Mouse (Mus musculus): ENCODE measurements around the gene Rxfp4. TPM values are rescaled to one million over a fixed set of nuclear protein-coding genes. Genes with fewer than 3 reads are reported as not detected.
"Not testable (repeated sequence)": the region's sequence is repeated elsewhere in the genome, so short reads cannot be mapped to it uniquely, and the experiment has no call there.

Gene Rxfp4
- polyA plus RNA-seq, 1 experiment = not detected

DNA sequence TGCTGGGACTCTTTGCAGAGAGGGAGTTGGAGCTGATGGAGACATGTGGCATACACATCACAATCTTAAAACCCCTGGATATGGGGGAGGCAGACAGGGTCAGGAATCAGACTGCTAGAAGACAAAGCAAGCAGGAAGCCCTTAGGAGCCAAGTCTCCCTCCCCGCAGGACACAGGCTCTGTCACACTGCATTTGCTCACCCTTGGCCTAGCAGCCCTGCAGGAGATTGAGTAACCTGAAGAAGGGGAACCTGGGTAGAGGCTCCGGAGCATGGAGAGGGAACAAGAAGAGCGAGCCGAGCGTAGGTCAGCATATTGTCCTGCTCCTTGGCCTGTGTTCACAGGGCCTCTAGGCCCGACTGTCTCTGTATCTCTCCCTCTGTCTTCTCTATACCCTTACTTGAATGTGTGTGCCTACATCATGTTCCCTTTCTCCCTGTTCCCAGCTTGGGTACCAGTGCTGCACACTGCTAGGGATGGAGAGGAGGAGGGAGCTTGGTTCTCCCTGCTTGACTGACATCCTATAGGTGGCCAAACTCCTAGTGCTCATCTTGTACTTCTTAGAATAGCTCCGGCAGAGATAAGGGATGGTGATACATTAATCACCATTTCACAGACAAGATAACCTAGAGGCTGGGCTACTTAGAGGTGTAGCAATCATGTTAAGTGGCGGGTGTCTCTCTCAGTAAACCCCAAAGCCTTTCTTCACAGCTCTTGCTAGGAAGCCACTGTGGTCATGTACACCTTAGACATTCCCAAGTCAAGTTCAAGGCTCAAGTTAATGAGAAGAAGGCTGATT is 34.7 kb downstream of the Rxfp4 start:
- H3K4me1 ChIP-seq (ENCODE audit: control insufficient read depth, insufficient read depth, low read length) = no peaks in the 10 kb centered on the region
- H3K4me3 ChIP-seq (ENCODE audit: insufficient read depth, low read length) = peak overlapping the region; percentile 27
- peak overlapping the region; percentile 38 for H3K27ac ChIP-seq (ENCODE audit: insufficient read depth, low read length)
- TF ChIP-seq CTCF (IDR thresholded peaks at IDR 0.05; ENCODE audit: borderline replicate concordance, insufficient read depth, low read length) (no peak), POLR2A (IDR thresholded peaks at IDR 0.05; ENCODE audit: low read depth, low read length) (no peak; the same call in none of the 2 replicates)

DNA sequence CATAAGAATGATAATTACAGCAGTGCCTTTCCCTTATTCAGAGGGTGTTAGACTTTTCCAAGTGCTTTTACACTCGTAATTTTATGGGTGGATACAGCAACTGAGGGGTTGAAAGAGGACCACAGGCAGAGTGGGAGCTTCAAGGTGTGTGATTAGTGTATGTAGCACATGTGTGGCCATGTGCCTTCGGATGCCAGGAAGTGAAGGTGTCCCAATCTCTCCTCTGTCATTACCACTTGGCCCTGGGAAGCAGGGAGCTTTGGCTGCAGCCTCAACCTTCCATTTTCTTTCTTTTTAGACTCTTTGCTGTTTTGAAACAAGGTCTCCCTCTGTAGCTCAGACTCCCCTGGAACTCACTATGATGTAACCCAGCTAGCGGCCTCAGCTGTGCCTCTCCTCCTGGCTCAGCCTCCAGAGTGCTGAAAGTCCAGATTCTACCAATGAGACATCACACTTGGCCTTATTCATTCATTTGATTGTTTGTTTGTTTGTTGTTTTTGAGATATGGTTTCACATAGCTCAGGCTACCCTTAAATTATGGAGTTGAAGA is 35.9 kb downstream of the Rxfp4 start:
- H3K4me1 ChIP-seq (ENCODE audit: control insufficient read depth, insufficient read depth, low read length) = no peaks in the 10 kb centered on the region
- peak overlapping the region; percentile 63 for H3K4me3 ChIP-seq (ENCODE audit: insufficient read depth, low read length)
- peak overlapping the region; percentile 91 for H3K27ac ChIP-seq (ENCODE audit: insufficient read depth, low read length)
- no peak for TF ChIP-seq CTCF (IDR thresholded peaks at IDR 0.05; ENCODE audit: borderline replicate concordance, insufficient read depth, low read length)
- TF ChIP-seq POLR2A (IDR thresholded peaks at IDR 0.05; ENCODE audit: low read depth, low read length) = no peak

DNA sequence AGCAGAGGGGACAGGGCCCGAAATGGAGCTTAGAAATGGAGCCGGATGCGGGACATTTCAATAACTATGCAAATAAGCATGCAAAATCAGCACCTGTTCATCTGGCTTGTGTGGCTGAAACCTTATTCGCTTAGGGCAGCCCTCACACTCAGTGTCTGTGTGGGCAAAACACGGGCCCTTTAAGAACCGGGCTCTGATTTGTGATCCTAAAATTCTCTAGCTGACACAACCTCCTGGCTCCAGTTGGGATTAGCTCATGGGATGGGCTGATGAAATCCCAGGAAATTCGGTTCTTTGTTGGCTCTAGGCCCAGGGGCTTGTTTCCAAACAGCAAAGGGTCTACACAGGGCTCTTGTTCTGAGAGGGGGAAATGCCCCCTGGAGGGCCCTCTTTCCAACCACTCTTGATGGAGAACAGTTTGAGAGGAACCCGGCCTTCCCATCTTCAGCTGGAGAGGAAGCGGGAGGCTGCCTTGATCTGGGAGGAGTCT is 37.0 kb downstream of the Rxfp4 start:
- Histone ChIP-seq H3K27ac (ENCODE audit: insufficient read depth, low read length) (peak overlapping the region; percentile 91), H3K4me1 (ENCODE audit: control insufficient read depth, insufficient read depth, low read length) (no peaks in the 10 kb centered on the region), H3K4me3 (ENCODE audit: insufficient read depth, low read length) (peak overlapping the region; percentile 63)
- no peak for TF ChIP-seq POLR2A (IDR thresholded peaks at IDR 0.05; ENCODE audit: low read depth, low read length)
- no peak for TF ChIP-seq CTCF (IDR thresholded peaks at IDR 0.05; ENCODE audit: borderline replicate concordance, insufficient read depth, low read length)

DNA sequence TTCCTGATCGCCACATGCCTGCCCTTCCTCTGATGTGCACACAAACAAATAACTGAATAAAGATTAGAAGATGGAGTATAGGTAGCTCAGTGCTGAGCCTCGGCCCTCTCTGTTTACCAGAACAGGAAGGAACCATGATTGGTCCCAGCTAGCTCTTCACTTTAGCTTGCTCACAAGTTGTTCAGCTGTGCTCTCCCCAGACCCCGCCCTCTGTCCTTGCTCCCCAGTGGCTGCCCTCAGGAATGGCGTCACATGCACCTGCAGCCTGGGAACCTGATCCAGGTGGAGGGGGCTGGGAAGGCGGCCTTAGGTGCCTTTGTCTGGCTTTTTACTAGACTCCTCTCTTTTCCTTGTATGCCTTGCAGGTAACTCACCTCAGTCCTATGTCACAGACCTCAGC is 37.8 kb downstream of the Rxfp4 start:
- no peaks in the 10 kb centered on the region for H3K4me1 ChIP-seq (ENCODE audit: control insufficient read depth, insufficient read depth, low read length)
- no peak overlapping the region for H3K4me3 ChIP-seq (ENCODE audit: insufficient read depth, low read length)
- TF ChIP-seq CTCF (IDR thresholded peaks at IDR 0.05; ENCODE audit: borderline replicate concordance, insufficient read depth, low read length) (no peak), POLR2A (IDR thresholded peaks at IDR 0.05; ENCODE audit: low read depth, low read length) (no peak)
- peak overlapping the region; percentile 61; the same call in 1 of the 2 replicates for H3K27ac ChIP-seq (ENCODE audit: insufficient read depth, low read length)

DNA sequence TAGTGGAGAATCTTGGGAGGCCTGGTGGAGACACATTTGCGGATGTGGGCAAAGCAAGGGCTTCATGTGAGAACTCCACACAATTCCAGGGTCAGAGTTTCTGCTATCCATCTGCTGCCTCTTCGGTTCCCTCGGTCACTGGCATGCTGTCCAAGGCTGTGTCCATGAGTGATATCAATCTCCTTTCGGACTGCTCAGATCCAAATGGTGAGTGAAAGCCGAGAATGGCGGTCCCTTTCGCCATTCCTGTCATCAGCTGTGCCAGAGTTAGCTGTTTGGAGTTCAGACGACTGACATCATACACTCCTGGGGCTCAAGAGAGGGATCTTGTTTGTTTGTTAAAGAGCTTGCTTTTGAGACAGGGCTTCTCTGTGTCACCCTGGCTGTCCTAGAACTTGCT is 38.5 kb downstream of the Rxfp4 start:
- Histone ChIP-seq H3K4me1 (ENCODE audit: control insufficient read depth, insufficient read depth, low read length) (peaks cover under 1% of the 10 kb centered on the region), H3K4me3 (ENCODE audit: insufficient read depth, low read length) (no peak overlapping the region), H3K27ac (ENCODE audit: insufficient read depth, low read length) (no peak overlapping the region)
- TF ChIP-seq CTCF (IDR thresholded peaks at IDR 0.05; ENCODE audit: borderline replicate concordance, insufficient read depth, low read length) (no peak), POLR2A (IDR thresholded peaks at IDR 0.05; ENCODE audit: low read depth, low read length) (no peak)

DNA sequence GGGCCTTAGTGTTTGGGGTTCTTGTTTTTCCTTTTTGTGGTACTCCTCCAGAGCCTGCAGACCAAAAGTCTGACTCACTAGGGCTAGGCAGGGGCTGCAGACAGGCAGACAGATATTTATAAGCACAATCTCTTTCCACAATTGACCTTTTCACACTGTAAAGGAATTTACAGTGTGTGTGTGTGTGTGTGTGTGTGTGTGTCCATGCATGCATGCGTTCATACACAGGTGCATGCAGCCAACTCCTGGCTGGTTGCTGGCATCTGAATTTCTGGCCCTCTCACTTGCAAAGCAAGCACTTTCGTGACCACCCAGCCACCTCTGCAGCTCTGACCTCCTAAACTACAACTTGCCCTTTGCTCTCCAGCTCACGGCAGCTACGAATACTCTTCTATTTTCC is 43.9 kb downstream of the Rxfp4 start:
- Histone ChIP-seq H3K4me1 (ENCODE audit: control insufficient read depth, insufficient read depth, low read length) (peaks cover 4% of the 10 kb centered on the region), H3K4me3 (ENCODE audit: insufficient read depth, low read length) (no peak overlapping the region), H3K27ac (ENCODE audit: insufficient read depth, low read length) (peak overlapping the region; percentile 52)
- TF ChIP-seq POLR2A (IDR thresholded peaks at IDR 0.05; ENCODE audit: low read depth, low read length) (no peak), CTCF (IDR thresholded peaks at IDR 0.05; ENCODE audit: borderline replicate concordance, insufficient read depth, low read length) (no peak)

DNA sequence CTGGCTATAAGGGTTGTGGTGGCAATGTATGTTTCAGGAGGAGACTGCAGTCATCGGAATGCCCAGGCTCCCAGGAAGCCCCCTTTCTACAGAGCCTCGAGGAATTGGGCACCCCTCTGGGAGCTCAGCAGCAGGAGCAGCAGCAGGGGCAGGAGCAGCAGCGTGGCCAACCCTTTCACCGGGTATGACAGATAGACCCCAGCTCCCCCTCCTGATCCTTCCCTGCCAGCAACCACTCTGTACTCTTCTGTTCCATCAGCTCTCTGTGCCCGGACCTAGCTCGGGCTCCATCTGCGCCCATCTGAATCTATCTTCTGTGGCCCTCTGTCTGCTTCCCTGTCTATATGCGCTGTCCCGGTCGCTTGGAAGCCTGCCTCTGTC is 45.2 kb downstream of the Rxfp4 start:
- Histone ChIP-seq H3K4me3 (ENCODE audit: insufficient read depth, low read length) (no peak overlapping the region), H3K27ac (ENCODE audit: insufficient read depth, low read length) (no peak overlapping the region), H3K4me1 (ENCODE audit: control insufficient read depth, insufficient read depth, low read length) (peaks cover 4% of the 10 kb centered on the region)
- no peak for TF ChIP-seq CTCF (IDR thresholded peaks at IDR 0.05; ENCODE audit: borderline replicate concordance, insufficient read depth, low read length)
- TF ChIP-seq POLR2A (IDR thresholded peaks at IDR 0.05; ENCODE audit: low read depth, low read length) = no peak

DNA sequence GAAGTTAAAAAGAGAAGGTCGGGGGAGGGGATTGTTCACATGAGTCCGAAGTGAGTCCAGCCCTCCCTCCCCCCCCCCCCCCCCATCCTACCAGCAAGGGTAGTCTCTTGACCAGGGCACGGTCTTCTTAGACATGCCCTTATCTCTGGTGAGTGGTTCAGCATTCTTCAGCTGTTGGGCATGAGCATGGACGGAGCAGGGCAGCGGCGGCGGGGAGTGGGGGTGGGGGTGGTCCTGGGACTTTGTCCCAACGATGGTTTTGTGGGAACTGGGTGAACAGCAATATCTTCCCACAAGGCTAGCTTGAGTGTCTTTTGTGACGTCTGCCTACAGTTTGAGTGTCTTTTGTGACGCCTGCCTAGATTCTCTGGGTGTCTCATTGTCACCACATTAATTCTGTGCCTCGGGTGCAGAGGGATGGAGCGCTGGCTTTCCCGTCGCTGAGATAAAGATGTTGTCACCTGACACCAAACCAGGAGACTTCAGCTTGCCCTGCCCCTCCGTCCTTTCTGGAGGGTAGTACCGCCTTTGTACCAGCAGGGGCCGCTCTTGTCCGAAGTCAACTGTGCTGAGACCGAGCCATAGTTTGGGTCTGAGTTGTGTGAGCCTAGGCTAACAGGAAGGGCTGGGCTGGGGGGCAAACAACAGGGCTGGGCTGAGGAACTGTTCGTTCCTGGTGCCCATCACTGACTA is 45.7 kb downstream of the Rxfp4 start:
- TF ChIP-seq CTCF (IDR thresholded peaks at IDR 0.05; ENCODE audit: borderline replicate concordance, insufficient read depth, low read length) = peak; percentile 88; the same call in 1 of the 2 replicates
- TF ChIP-seq POLR2A (IDR thresholded peaks at IDR 0.05; ENCODE audit: low read depth, low read length) = peak; percentile 29; the same call in 1 of the 2 replicates
- H3K4me1 ChIP-seq (ENCODE audit: control insufficient read depth, insufficient read depth, low read length) = peaks cover 4% of the 10 kb centered on the region
- H3K4me3 ChIP-seq (ENCODE audit: insufficient read depth, low read length) = peak overlapping the region; percentile 7; the same call in 1 of the 2 replicates
- H3K27ac ChIP-seq (ENCODE audit: insufficient read depth, low read length) = no peak overlapping the region

DNA sequence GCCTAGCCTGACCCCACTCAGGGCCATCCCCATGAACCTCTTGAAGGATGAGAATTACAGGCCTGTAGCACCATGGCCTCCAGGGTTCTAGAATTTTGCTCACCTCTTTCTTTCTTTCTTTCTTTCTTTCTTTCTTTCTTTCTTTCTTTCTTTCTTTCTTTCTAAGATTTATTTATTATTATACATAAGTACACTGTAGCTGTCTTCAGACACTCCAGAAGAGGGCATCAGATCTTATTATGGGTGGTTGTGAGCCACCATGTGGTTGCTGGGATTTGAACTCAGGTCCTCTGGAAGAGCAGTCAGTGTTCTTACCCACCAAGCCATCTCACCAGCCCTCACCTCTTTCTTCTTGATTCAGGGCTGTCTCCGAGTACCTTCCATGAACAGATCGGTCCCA is 47.3 kb downstream of the Rxfp4 start, which contains the start of gene Arhgef2:
Gene Arhgef2 (plus strand): TSS at position 301 of the 400 bp plus-strand sequence.
- H3K4me3 ChIP-seq (ENCODE audit: insufficient read depth, low read length); H3K27ac ChIP-seq (ENCODE audit: insufficient read depth, low read length): not testable (repeated sequence)

DNA sequence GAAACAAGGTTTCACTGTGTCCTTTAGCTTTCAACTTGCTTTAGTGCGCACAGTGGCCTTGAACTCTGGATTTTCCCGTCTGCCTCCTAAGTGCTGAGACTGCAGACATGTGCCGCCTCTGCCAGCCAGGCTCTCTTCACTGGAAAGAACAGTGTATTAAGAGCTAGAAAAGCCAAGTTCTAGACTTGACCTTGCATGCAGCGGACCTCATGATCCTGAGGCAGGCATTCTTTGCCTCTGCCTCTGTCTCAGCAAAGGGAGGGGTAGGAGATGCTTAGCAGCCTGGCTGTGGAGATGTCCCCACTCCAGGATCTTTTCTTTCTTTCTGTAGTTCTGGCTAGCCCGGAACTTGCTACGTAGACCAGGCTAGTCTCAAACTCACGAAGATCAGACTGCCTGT is 48.1 kb downstream of the Rxfp4 start:
- TF ChIP-seq CTCF (IDR thresholded peaks at IDR 0.05; ENCODE audit: borderline replicate concordance, insufficient read depth, low read length) (no peak), POLR2A (IDR thresholded peaks at IDR 0.05; ENCODE audit: low read depth, low read length) (no peak)
- Histone ChIP-seq H3K4me3 (ENCODE audit: insufficient read depth, low read length) (no peak overlapping the region), H3K4me1 (ENCODE audit: control insufficient read depth, insufficient read depth, low read length) (peaks cover 4% of the 10 kb centered on the region), H3K27ac (ENCODE audit: insufficient read depth, low read length) (no peak overlapping the region)

More for the DNA sequence above, 47.3 kb downstream of the Rxfp4 start, which contains the start of gene Arhgef2:
- not testable (repeated sequence) for H3K4me1 ChIP-seq (ENCODE audit: control insufficient read depth, insufficient read depth, low read length)

Data from embryonic fibroblast, embryonic 13.5 days (primary cell).